Mouse (Mus musculus): Measurements from ENCODE around the gene Rab17. TPM values are rescaled to one million over a fixed set of nuclear protein-coding genes. Genes with fewer than 3 reads are reported as not detected.

Gene Rab17
- total and polyA plus RNA-seq, 2 experiments: 14.7 to 20.7 TPM

DNA sequence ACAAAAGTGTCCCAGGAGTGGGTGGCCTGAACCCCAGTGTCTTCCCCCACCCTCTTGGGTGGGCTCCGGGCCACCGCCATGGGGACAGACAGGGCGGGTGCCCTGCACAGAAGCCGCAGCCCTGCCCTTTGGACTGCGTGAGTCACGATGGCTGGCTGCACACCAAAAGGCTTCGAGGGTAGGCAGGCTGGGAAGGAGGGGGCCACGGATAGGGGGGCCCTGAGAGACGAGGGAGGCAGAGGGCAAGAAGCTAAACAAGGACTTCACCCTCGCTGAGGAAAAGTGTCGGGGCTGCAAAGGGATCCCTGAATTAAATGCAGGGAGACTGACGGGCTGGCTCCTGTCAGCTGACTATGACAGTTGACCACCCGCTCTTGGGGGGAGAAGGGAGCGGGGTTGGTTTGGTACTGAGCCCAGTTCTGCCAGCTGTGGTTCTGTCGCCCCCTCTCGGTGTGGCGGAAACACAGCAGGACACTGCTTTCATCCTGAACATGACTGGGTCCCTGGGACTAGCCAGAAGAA is 59.8 kb downstream of the Rab17 start:
- Histone ChIP-seq H3K27ac (replicated peaks; ENCODE audit: insufficient read depth, low read depth, low read length) (no peak overlapping the region), H3K9ac (ENCODE audit: low read depth, low read length) (no peak overlapping the region; the same call in 1 of the 2 replicates)
- 16% methylated on average over 17 of the region's 17 CpGs for WGBS

DNA sequence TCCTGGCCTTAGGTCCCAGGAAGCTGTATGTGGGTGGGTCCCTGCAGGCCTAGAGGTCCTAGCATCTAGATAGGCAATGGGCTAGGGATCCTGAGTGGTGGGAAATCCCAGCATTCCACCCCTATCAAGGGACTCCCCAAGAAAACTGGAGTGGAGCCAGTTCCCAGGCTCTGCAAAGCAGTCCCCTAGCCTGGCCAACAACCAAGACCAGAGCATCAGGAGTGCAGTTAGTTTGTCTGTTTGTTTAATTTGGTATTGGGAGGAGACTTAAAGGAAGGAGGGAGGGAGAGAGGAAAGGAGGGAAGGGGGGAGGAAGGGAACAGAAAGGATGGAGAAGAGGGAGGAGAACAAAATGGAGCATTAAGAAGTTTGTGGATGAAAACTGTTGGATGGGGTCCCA is 60.3 kb downstream of the Rab17 start:
- Histone ChIP-seq H3K79me2 (ENCODE audit: control insufficient read depth, insufficient read depth, low read length) (no peaks in the 10 kb centered on the region), H3K4me1 (ENCODE audit: control insufficient read depth, insufficient read depth, low read length) (0 out of 2 replicates have a peak, but pooled peaks cover 4% of the 10 kb centered on the region), H3K27ac (replicated peaks; ENCODE audit: insufficient read depth, low read depth, low read length) (no peak overlapping the region), H3K27me3 (ENCODE audit: control insufficient read depth, insufficient read depth, low read length) (no peaks in the 10 kb centered on the region), H3K9ac (ENCODE audit: low read depth, low read length) (no peak overlapping the region), H3K36me3 (ENCODE audit: control insufficient read depth, insufficient read depth, low read length) (no peaks in the 10 kb centered on the region), H3K4me3 (ENCODE audit: insufficient read depth, low read depth, low read length) (no peak overlapping the region)
- DNase-seq (ENCODE audit: extremely low read depth, low read depth, low spot score): peak; percentile 35
- TF ChIP-seq POLR2A (IDR thresholded peaks at IDR 0.05; ENCODE audit: extremely low read depth, insufficient read depth, low read length) (no peak), CTCF (IDR thresholded peaks at IDR 0.05; ENCODE audit: low read depth, low read length) (no peak)

More for the DNA sequence above, 59.8 kb downstream of the Rab17 start:
- Histone ChIP-seq H3K36me3 (ENCODE audit: control insufficient read depth, insufficient read depth, low read length) (no peaks in the 10 kb centered on the region), H3K79me2 (ENCODE audit: control insufficient read depth, insufficient read depth, low read length) (no peaks in the 10 kb centered on the region), H3K4me3 (ENCODE audit: insufficient read depth, low read depth, low read length) (no peak overlapping the region), H3K27me3 (ENCODE audit: control insufficient read depth, insufficient read depth, low read length) (no peaks in the 10 kb centered on the region), H3K4me1 (ENCODE audit: control insufficient read depth, insufficient read depth, low read length) (0 out of 2 replicates have a peak, but pooled peaks cover 2% of the 10 kb centered on the region)
- TF ChIP-seq POLR2A (IDR thresholded peaks at IDR 0.05; ENCODE audit: extremely low read depth, insufficient read depth, low read length) (no peak), CTCF (IDR thresholded peaks at IDR 0.05; ENCODE audit: low read depth, low read length) (peak; percentile 42)
- DNase-seq (ENCODE audit: extremely low read depth, low read depth, low spot score): no peak

Other genes with a start within 250 kb of the Rab17 start
- 5.5 and 9.9 TPM in 2 replicates for gene Col6a3, start 125.7 kb downstream of the Rab17 start, total RNA-seq (2014; rRNA removed)
- 1.6 and 2.1 TPM in 2 replicates for gene Col6a3, start 125.7 kb downstream of the Rab17 start, polyA plus RNA-seq (2012; rRNA removed)
- 0.37 and 0.74 TPM in 2 replicates for gene Mlph, start 54.6 kb downstream of the Rab17 start, total RNA-seq (2014; rRNA removed)
- gene Mlph, start 54.6 kb downstream of the Rab17 start, polyA plus RNA-seq (2012; rRNA removed): 0.20 and 0.27 TPM in 2 replicates
- gene Prlh, start 16.6 kb downstream of the Rab17 start, total RNA-seq (2014; rRNA removed): not detected in 2 replicates
- not detected in 2 replicates for gene Prlh, start 16.6 kb downstream of the Rab17 start, polyA plus RNA-seq (2012; rRNA removed)
- gene Lrrfip1, start 29.1 kb upstream of the Rab17 start, total RNA-seq (2014; rRNA removed): 20.1 and 22.4 TPM in 2 replicates
- 3.4 and 4.8 TPM in 2 replicates for gene Lrrfip1, start 29.1 kb upstream of the Rab17 start, polyA plus RNA-seq (2012; rRNA removed)
- 0.07 and 0.09 TPM in 2 replicates for gene Rbm44, start 175.4 kb upstream of the Rab17 start, total RNA-seq (2014; rRNA removed)
- not detected in 2 replicates for gene Rbm44, start 175.4 kb upstream of the Rab17 start, polyA plus RNA-seq (2012; rRNA removed)
- 3.6 and 4.6 TPM in 2 replicates for gene Ramp1, start 210.2 kb upstream of the Rab17 start, total RNA-seq (2014; rRNA removed)
- 6.3 and 6.6 TPM in 2 replicates for gene Ramp1, start 210.2 kb upstream of the Rab17 start, polyA plus RNA-seq (2012; rRNA removed)

All from liver, adult 2 months (tissue).